Mouse (Mus musculus) cerebellum, adult 2 months (tissue): ENCODE data around the gene Pard3b. TPM values are rescaled to one million over a fixed set of nuclear protein-coding genes. Genes with fewer than 3 reads are reported as not detected.

Experiments
- DNase-seq, 2 experiments: peaks; one replicate each; pipeline ENCODE4 v3.0.0; 2021
- H3K27ac ChIP-seq: fragments of 200-500 bp; 2 replicates; pipeline ENCODE4 v1.5.1; 2012; ENCODE audit warnings: low read length, control low read depth, inconsistent platforms; ENCODE audit not compliant: insufficient read depth
- H3K27me3 ChIP-seq: fragments of 200-500 bp; 2 replicates; pipeline ENCODE4 v1.6.1; 2012; ENCODE audit warnings: inconsistent platforms, mild to moderate bottlenecking, low read length, moderate library complexity; ENCODE audit not compliant: control insufficient read depth, insufficient read depth
- H3K4me1 ChIP-seq: fragments of 200-500 bp; 2 replicates; pipeline ENCODE4 v1.6.1; 2011; ENCODE audit warnings: low read length; ENCODE audit not compliant: control insufficient read depth, insufficient read depth
- H3K4me3 ChIP-seq: fragments of 200-500 bp; replicated peaks from 2 replicates; pipeline ENCODE3; 2011; ENCODE audit warnings: mild to moderate bottlenecking, low read depth, low read length, control low read depth; ENCODE audit not compliant: insufficient read depth
- CTCF ChIP-seq: fragments of 200-500 bp; IDR thresholded peaks from 2 replicates; pipeline ENCODE4 v1.5.1; 2011; ENCODE audit warnings: low read depth, mild to moderate bottlenecking, control low read depth, low read length, moderate library complexity, borderline replicate concordance; ENCODE audit not compliant: insufficient read depth
- POLR2A ChIP-seq: fragments of 200-500 bp; IDR thresholded peaks from 2 replicates; pipeline ENCODE4 v1.6.1; 2011; ENCODE audit warnings: low read length, control low read depth, borderline replicate concordance; ENCODE audit not compliant: insufficient read depth
- WGBS: fragments of 180-500 bp; shearing (Covaris S2); methylation state at CpG from one replicate; pipeline ENCODE4 v1.1.7; 2018; 5-methylcytosine and 5-hydroxymethylcytosine counted together
- polyA plus RNA-seq: library from polyadenylated mRNA; depleted of rRNA; stranded (reverse); fragments of >200 nt; gene quantifications from 2 replicates; pipeline ENCODE4 v1.2.3, GENCODE M21; 2012

Gene Pard3b
- polyA plus RNA-seq, 1 experiment, result 1.3 TPM

GRCm38 (mm10) chr1:61709812-61710211, 71.2 kb downstream of the Pard3b start:
- H3K4me3 ChIP-seq, result no peak overlapping the region
- no peaks in the 10 kb centered on the region for H3K4me1 ChIP-seq
- no peaks in the 10 kb centered on the region for H3K27me3 ChIP-seq
- WGBS, result 97% methylated on average over 1 of the region's 1 CpGs
- TF ChIP-seq POLR2A, result no peak
- TF ChIP-seq CTCF, result no peak
- no peak overlapping the region for H3K27ac ChIP-seq
- no peak for DNase-seq

DNA sequence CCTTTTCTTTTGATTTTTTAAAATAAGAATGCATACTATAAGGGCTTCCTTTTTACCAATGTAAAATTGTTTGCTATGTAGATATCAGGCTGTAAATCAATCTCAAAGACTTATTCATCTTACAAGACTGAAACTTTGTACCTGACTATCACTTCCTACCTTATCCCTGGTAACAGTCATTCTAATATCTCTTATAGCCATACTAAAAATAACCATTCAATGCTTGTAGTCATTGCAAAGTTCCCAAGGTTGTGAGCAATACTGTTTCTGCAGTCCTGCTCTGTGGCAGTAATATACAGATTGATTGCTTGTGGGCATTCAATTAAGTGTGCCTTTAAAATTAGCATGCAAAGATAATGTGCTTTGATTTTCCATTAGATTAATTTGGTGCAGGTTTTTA, 72.9 kb downstream of the Pard3b start:
- H3K4me1 ChIP-seq, result no peaks in the 10 kb centered on the region
- no peak overlapping the region for H3K4me3 ChIP-seq
- no peak overlapping the region for H3K27ac ChIP-seq
- H3K27me3 ChIP-seq, result no peaks in the 10 kb centered on the region
- TF ChIP-seq CTCF, result no peak
- TF ChIP-seq POLR2A, result no peak
- DNase-seq, result no peak

- no peak overlapping the region for H3K27ac ChIP-seq
- H3K4me1 ChIP-seq, result no peaks in the 10 kb centered on the region
- H3K27me3 ChIP-seq, result no peaks in the 10 kb centered on the region
- DNase-seq, result no peak
- TF ChIP-seq POLR2A (no peak), CTCF (no peak)
- WGBS, result 87% methylated on average over 4 of the region's 4 CpGs
- no peak overlapping the region for H3K4me3 ChIP-seq
Observed at GRCm38 (mm10) chr1:61729654-61730053, 91.0 kb downstream of the Pard3b start.

GRCm38 (mm10) chr1:61736550-61736949, 97.9 kb downstream of the Pard3b start:
- WGBS, result 96% methylated on average over 1 of the region's 1 CpGs
- no peak overlapping the region for H3K4me3 ChIP-seq
- H3K27ac ChIP-seq, result no peak overlapping the region
- no peaks in the 10 kb centered on the region for H3K27me3 ChIP-seq
- H3K4me1 ChIP-seq, result no peaks in the 10 kb centered on the region
- DNase-seq, result no peak
- TF ChIP-seq CTCF (no peak), POLR2A (no peak)

DNA sequence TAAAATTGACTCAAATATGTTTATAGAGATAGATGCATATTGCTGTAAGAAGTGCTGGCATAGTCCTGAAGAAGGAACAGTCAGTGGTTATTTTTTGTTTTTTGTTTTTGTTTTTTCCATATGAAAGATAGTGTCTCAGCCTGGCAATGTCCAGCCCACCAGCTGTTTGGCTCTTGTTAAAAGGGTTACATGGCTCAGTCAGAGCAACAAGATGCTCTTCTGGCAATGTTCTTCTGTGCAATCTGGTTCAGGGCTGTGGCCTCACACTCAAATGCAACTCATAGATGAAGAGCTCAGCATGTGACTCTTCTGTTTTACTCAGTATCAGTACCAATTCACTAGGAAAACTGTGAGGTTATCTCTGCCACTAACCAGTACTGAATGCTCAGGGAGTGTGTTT, 104.2 kb downstream of the Pard3b start:
- Histone ChIP-seq H3K4me3 (no peak overlapping the region), H3K27me3 (no peaks in the 10 kb centered on the region), H3K4me1 (no peaks in the 10 kb centered on the region), H3K27ac (no peak overlapping the region)
- no peak for DNase-seq
- TF ChIP-seq POLR2A (no peak), CTCF (no peak)

GRCm38 (mm10) chr1:61747481-61747880, 108.9 kb downstream of the Pard3b start:
- DNase-seq, result no peak
- no peak for TF ChIP-seq CTCF
- no peak for TF ChIP-seq POLR2A

GRCm38 (mm10) chr1:61751008-61751407, 112.4 kb downstream of the Pard3b start:
- WGBS, result 100% methylated on average over 1 of the region's 1 CpGs

More at GRCm38 (mm10) chr1:61747481-61747880, 108.9 kb downstream of the Pard3b start:
- Histone ChIP-seq H3K4me3 (no peak overlapping the region), H3K27ac (no peak overlapping the region), H3K27me3 (no peaks in the 10 kb centered on the region), H3K4me1 (no peaks in the 10 kb centered on the region)

DNA sequence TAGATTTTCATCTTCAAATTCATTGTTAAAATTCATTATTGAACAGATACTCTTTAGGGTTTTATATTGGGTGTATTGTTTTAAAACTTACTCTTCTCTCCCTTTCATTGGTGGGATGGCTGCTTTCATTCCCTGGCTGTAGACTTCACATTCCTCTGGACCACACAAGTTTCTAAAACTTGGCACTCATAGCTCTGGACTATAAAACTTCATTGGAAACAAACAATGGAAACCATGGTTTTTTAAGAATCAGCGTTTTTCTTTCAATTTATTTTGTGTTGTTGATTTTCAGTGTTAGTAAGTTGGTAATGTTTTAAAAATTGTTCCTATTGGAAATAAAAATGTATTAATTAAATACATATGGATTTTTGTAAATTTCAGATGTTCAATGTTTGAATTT, 118.1 kb downstream of the Pard3b start:
- no peaks in the 10 kb centered on the region for H3K27me3 ChIP-seq
- 74% methylated on average over 1 of the region's 1 CpGs for WGBS
- H3K27ac ChIP-seq, result no peak overlapping the region
- H3K4me1 ChIP-seq, result no peaks in the 10 kb centered on the region
- no peak for DNase-seq
- TF ChIP-seq POLR2A (no peak), CTCF (no peak)
- no peak overlapping the region for H3K4me3 ChIP-seq

More at GRCm38 (mm10) chr1:61751008-61751407, 112.4 kb downstream of the Pard3b start:
- Histone ChIP-seq H3K4me1 (no peaks in the 10 kb centered on the region), H3K27ac (no peak overlapping the region), H3K4me3 (no peak overlapping the region), H3K27me3 (no peaks in the 10 kb centered on the region)
- DNase-seq, result no peak
- no peak for TF ChIP-seq POLR2A
- no peak for TF ChIP-seq CTCF

DNA sequence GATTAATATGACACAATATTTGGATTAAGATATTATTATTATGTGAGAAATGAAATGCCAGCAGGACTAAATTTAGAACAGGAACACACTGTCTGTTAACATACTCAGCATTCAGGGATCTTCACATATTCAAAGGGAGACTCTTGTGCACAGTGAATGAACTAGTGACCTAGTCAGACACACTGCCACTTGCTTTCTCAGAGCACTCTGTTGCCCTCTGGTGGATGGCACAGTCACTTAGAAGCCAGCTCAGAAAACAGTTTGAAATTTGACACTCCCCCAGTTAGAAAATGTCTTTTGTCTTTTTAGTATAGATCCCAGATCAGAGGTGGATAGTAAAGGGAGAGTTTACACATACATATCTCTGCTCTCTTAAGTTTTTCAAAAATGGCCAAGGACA, 132.6 kb downstream of the Pard3b start:
- Histone ChIP-seq H3K27ac (no peak overlapping the region), H3K27me3 (no peaks in the 10 kb centered on the region), H3K4me1 (no peaks in the 10 kb centered on the region), H3K4me3 (no peak overlapping the region)
- no peak for TF ChIP-seq POLR2A
- peak; percentile 62; the same call in 1 of the 2 replicates for TF ChIP-seq CTCF
- peak; percentile 32 to 38 for DNase-seq
